Mouse (Mus musculus) kidney, adult 18-20 months (tissue): ENCODE results near the gene Fance.

ENCODE experiments used
- DNase-seq: peaks from one replicate; pipeline ENCODE4 v3.0.0; 2021

The Fance gene

DNA sequence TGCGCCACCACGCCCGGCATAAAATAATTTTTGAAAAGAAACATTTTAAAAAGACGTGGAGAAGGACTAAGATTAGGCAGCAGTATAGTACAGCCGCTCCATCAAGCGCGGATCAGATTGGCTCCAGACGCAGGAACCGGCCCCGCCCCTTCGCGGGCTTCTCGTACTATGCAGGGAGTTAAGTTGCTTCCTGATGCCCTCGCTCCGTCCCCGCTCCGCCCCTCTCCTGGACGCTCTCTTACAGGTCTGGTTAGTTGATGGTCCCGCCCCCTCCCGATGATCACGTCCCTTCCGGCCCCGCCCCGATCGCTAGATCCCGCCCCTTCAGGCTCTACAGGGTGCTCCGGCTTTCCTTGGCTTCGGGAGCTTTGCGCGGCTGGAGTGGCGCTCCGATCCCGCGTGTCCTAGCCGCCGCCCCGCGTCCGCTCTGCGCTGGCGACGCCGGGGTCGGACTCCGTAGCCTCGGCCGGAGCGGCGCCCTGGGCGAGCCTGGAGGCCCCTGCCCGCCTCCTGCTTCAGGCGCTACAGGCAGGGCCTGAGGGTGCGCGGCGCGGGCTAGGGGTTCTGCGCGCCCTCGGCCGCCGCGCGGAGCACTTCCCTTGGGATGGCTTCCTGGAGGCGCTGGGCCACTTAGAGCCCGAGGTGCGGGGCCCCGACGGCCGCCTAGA lies at the start of gene Fance:
Gene Fance, plus strand, starts transcription at position 308 of the 668 bp plus-strand sequence.
- DNase-seq = peak; percentile 95

DNA sequence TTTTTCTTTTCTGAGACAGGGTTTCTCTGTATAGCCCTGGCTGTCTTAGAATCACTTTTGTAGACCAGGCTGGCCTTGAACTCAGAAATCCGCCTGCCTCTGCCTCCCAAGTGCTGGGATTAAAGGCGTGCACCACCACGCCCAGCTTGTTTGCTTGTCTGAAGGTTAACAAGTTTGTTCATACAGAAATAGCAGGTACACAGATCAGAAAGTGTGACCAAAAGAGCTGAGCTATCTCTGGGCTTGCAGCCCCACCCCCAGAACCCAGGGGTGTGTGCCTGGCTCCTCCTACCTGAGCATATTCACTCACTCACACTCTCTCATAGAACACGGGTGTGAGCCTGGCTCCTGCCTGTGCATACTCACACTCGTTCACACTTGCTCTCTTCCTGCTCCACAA lies 46.1 kb upstream of the Fance start:
- DNase-seq = no peak

GRCm38 (mm10) chr17:28270165-28270564 lies 43.2 kb upstream of the Fance start:
- DNase-seq = no peak

DNA sequence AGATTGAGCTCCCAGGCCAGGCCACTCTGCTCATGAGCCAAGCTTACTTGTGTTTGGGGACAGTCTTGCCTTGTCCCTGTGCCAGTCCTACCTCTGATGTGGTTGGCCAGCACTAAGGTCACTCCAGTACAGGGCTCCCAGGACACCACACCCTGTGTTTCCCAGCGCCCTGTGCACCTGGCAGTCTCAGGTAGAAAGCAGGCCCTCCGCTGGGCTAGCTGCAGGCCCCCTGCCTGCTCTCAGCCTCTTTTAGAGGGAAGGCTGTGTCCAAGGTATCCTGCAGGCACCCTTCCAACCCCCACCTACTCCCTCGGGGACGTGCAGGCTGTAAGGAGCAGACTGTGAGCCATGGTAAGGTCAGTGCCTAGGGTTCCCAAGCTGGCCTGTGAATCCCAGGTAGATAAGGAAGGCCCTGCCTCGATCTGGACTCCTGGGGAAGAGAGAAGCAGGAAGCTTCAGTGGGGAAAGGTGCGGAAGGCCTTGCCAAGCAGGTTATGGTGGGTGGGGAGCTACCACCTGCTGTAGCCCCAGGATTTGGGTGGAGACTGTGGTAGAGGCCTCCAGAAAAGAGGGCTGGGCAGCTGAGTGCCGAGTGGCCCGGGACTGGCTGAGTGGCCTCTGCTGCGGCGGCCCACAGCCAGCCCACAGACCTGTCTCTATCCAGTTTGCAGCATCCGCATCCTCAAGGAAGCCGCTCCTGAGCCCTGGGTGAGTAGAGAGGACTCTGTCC lies 41.6 kb upstream of the Fance start:
- DNase-seq = no peak

DNA sequence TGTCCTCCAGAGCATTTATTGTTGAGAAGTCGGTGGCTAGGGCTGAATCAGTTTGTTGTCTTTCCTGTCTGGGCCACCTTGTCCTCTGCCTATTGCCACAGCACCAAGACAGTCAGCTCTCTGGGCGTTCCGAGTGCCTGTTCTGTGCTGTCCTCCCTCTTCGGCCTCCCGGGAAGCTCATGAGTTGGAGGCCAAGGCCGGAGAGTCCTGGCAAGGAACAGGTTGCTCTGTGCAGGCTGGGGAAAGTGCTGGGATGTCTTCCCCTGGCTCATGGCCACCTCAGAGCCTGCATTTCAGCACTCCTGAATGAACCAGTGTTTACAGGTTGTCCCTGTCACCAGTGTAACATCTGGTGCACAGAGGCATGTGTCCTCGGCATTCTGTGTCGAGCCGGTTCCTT lies 41.0 kb upstream of the Fance start:
- no peak for DNase-seq

GRCm38 (mm10) chr17:28272837-28273236 lies 40.5 kb upstream of the Fance start:
- no peak for DNase-seq

DNA sequence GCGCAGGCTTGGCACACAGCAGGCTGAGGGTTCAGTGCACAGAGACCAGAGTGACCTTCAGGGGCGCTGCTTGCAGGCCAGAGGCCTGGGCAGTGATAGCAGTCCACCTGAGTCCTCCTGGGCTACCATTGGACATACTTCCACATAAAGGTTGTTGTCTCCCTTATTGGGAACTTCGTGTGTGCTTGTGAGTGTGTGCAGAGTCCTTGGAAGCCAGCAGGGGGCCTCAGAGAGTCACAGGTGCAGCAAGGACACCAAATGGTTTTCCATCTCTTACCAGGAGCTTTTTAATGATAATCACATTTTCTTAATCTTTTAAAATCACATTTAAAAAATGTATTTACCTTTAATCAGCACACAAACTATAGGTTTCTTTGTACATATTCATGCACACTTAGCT lies 38.6 kb upstream of the Fance start:
- DNase-seq = peak; percentile 49

- DNase-seq = no peak
These were observed 36.1 kb upstream of the Fance start for GRCm38 (mm10) chr17:28277226-28277625.

GRCm38 (mm10) chr17:28277721-28278120 lies 35.6 kb upstream of the Fance start:
- DNase-seq = no peak

DNA sequence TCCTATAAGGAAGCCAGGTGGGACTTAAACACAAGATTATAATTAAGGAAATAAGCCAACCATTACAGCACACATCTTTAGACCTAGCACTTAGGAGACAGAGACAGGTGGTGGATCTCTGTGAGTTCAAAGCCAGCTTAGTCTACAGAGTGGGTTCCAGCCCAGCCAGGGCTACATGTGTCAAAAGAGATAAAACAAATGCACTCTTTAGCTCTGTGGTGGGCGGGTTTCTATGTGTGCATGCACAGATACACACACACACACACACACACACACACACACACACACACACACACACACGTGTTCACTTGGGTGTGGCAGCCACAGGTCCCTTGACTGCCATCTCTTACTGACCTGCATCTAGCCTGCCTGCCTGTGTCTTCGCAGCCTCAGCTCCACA lies 35.2 kb upstream of the Fance start:
- DNase-seq = no peak

GRCm38 (mm10) chr17:28279236-28279635 lies 34.1 kb upstream of the Fance start:
- DNase-seq = peak; percentile 63

GRCm38 (mm10) chr17:28279780-28280422 lies 33.4 kb upstream of the Fance start:
- DNase-seq = peak; percentile 84

DNA sequence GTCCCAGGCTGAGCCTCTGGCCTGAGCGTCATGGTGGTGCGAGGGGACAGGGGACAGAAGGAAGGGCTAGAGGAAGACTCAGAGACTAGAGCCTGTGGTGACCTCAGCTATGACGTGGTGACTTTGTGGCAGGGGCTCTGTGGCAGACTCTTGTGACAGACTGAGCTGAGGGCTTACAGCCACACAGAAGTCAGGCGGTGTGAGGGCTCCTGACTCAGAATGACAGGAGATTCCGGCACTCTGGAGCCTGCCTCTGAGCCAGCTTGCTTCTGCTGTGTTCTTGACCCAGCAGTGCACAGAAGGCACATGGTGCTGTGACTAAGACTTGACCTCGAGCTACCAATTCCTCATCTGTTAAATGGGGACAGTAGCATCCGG lies 32.9 kb upstream of the Fance start:
- DNase-seq = no peak

DNA sequence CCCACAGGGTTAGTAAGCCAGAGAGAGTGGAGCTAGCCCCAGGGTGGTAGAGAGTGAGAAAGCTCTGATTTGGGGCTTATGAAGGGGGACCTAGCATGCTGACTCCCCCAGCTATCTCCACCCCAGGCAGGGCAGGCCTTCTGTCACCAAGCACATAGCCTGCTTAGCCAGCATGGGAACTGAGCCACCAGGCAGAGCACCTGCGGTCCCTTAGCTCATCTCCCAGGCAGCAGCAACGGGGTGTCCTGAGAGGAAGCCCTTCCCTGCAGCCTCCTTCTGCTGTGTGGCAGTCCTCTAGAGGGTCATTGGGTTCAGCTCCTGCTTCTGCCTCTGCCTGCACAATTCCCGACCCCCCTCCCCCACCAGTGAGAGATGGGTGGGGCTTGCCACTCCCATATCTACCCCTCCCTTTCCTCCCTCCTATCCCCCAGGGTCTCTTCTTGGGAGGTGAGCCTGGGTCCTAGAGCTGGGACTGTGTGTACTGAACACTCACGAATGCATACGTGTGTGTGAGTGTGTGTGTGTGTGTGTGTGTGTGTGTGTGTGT lies 32.4 kb upstream of the Fance start:
- DNase-seq = no peak

- no peak for DNase-seq
These were observed 31.4 kb upstream of the Fance start for GRCm38 (mm10) chr17:28281866-28282441.

DNA sequence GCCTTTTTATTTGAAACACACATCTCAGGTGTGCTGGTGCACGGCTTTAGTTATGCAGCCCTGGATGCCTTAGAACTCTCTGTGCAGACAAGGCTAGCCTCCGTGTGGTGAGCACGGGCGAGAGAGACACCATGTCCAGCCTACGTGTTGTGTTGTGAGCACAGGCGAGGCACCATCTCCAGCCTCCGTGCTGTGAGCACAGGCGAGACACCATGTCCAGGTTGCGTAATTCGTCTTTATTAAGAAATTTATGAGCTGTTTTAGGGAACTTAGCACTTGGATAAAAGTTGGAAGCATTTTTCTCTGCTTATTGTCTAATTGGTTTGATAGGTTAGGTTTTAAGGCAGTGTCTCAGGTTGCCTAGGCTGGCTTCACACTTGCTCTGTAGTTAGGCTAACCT lies 30.1 kb upstream of the Fance start:
- no peak for DNase-seq

- no peak for DNase-seq
These were observed 27.2 kb upstream of the Fance start for GRCm38 (mm10) chr17:28286133-28286532.

DNA sequence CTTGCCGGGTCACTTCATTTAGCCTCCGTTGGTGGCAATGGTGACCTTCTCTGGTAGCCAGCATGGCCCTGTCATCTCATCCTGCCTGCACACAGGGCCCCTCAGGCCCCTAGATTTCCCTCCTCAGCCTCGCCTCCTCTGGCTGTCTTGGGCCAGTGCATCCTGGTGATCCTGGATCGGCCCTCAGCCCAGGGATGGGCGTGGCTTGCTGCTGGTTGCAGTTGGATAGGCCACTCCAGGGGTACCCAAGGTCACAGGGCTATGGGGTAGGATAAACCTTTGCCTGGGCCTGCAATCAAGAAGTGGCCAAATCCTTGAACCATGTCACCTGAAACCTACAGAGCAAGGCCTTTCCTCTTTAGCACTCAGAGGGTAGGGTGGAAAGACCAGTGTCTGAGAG lies 26.4 kb upstream of the Fance start:
- DNase-seq = no peak

DNA sequence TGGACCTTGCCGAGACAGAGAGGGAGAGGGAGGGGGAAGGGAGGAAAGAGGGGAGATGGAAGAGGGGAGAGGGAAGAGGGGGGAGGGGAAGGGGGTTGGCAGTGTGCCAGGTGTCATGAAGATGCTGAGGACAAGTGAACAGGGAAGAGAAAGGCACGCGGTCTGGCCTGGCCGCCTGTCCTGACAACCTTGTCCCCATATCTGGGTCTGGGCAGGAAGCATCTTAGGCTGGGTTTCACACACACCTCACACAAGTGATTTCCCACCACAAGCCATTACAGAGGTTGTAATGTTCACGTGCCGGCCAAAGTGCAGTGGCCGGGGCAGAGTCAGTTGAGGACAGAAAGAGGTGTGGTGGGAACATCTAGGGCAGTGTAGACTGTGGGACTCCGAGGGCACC lies 25.7 kb upstream of the Fance start:
- peak; percentile 63 for DNase-seq

- DNase-seq = no peak
These were observed 25.3 kb upstream of the Fance start for GRCm38 (mm10) chr17:28287980-28288379.

DNA sequence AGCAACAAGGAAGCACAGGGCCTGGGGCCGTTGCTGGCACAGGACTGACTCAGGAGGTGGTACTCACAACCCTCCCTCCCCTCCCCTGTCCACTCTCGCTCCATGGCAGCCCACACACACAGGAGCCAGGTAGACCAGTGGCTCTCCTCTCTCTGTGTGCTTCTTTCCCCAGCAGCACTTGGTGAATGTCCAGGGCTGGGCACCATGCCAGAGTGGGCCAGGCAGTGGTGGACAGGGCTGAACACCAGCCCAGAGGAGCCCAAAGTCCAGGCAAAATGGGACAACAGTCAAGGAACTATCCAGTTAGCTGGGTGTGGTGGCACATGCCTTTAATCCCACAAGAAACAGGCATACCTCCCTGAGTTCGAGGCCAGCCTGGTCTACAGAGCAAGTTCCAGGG lies 23.1 kb upstream of the Fance start:
- DNase-seq = peak; percentile 90

- no peak for DNase-seq
These were observed 22.6 kb upstream of the Fance start for GRCm38 (mm10) chr17:28290671-28291070.

DNA sequence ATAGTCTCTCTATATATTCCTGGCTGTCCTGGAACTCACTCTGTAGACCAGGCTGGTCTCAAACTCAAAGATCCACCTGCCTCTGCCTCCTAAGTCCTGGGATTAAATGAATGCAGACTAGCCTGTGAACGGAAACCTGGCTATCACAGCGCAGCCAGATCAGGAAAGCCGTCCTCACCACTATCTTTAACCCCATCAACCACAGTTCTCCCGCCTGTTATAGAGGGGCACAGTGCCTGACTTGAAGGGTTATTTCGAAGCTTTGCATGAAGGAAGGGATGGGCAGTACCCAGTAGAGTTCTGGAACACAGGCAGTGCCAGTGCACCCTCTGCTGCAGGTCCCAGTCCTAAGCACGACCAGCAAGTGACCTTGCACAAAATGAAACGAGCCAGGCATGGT lies 22.0 kb upstream of the Fance start:
- DNase-seq = no peak

DNA sequence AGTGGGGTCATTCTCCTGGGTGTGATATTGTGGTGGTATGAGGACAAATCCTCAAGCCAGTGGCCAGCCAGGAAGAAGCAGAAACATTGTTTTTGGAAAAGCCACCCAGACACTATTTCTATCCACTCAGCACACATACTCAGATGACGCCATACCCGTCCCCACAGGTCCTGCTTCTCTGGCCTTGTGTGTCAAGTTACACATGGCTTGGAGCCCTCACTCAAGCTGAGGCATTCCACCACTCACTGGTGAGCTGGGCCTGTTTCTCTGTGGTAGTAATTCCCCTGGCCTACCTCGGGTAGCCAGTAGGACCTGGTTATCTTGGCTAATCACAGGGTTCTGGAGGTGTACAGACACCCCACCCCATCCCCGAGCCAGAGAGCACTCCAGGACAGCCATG lies 19.6 kb upstream of the Fance start:
- no peak for DNase-seq
